Mouse (Mus musculus) urinary bladder, postnatal 10 days (tissue): ENCODE measurements around the gene Plekhs1.
"Not testable (repeated sequence)": the region's sequence is repeated elsewhere in the genome, so short reads cannot be mapped to it uniquely, and the experiment has no call there.

Experiments
- DNase-seq: peaks from one replicate; pipeline ENCODE4 v3.0.0; 2022; ENCODE audit warnings: low spot score

The Plekhs1 gene

GRCm38 (mm10) chr19:56457569-56457968 is 3.9 kb upstream of the Plekhs1 start:
- DNase-seq, result no peak

DNA sequence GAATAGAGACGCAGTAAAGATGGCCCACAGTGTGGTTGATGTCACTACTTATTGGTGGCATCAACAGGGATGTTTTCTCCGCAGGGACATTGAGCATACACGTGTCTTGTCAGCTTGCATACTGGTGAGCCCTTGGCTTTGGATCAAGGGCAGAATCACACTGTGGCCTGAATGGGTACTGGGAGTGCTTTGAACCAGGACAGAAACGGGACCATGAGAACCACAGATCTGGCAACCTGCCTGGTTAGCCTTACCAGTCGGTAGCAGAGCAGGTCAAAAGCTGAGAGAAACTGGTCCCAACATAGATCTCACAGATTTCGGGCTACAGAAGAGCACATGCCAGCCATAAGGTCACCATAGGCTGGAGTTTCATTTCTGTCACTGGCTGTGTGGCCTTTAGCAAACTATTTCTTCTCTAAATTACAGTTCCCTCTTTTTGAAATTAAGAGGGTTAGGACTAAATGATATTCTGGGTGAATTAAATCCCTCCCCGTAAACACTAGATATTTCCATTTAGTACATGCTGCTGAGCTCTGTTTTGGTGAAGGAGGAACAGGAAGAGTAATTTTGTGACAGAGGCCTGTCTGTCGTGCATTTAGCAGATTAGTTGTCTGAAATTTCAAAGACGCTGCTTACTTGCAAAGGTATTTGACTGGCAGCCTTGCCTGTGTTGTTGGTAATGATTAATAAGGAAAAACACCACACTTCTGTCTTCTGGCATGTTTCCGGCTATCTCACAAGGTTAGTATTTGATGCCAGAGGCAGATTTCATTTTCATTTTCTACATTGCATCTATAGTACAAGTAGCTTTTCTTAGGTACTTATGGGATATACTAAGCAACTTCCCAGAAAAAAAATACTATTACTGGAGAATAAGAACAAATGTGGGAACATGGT is 2.0 kb upstream of the Plekhs1 start:
- no peak for DNase-seq

DNA sequence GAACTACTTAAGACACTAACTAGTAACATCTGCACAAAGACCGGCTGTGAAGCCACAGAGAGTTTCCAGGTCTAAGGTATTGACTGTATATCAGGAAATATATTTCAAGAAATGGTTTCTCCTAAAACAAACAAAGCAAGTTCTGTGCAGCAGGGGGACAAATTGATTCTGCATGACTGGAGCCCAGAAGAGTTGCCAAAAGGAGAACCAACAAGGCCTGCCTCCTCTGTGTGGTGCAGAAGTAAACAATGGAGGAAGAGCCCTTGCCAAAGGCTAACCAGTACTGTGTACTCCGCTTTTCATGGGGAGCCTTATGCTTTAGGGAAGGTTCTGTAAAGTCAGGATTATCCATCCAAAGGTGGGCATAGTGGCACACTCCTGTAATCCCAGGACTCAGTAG is 1.2 kb upstream of the Plekhs1 start:
- DNase-seq, result no peak

DNA sequence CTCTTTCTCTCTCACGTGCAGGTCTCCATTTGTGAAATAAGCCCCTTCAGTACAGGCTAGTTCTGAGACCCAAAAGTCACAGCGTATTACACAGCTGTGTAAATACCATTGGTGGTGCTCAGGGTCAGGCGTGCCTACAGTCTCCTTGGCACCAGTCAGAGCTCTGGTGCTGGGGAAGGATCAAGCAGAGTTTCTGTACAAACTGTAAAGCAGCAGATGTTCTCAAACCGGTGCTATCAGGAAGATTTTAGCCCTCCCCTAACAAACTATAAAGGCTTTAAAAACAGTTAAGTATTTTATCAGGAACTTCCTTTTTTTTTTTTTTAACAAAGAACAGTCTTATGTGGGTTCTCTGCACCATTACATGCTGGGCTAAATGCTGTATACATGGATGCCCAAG is 1.3 kb downstream of the Plekhs1 start:
- no peak for DNase-seq

GRCm38 (mm10) chr19:56466486-56466885 is 5.0 kb downstream of the Plekhs1 start:
- DNase-seq, result no peak

GRCm38 (mm10) chr19:56470286-56471020 is 9.0 kb downstream of the Plekhs1 start:
- no peak for DNase-seq

- no peak for DNase-seq
Measured at GRCm38 (mm10) chr19:56471934-56472333, 10.5 kb downstream of the Plekhs1 start.

GRCm38 (mm10) chr19:56474869-56475550 is 13.6 kb downstream of the Plekhs1 start:
- no peak for DNase-seq

DNA sequence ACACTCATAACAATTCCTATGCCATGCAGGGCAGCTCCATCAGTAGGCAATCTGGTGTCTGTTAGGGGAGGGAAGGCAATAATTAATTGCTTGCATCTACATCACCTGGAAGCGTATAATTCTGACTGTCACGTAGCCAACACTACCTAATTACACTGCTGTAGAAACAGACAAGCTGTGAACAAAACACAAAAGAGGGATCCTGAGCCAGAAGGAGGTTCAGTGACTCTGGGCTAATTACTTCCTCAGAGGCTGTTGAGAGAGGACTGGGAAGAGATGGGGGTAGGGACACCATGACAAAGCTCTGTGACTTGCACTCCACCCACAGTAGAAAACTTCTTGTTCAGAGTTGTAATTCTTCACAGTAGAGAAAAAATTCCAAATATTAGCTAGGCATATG is 15.1 kb downstream of the Plekhs1 start:
- DNase-seq, result no peak

GRCm38 (mm10) chr19:56477253-56477652 is 15.8 kb downstream of the Plekhs1 start:
- no peak for DNase-seq

GRCm38 (mm10) chr19:56477832-56478231 is 16.4 kb downstream of the Plekhs1 start:
- no peak for DNase-seq

DNA sequence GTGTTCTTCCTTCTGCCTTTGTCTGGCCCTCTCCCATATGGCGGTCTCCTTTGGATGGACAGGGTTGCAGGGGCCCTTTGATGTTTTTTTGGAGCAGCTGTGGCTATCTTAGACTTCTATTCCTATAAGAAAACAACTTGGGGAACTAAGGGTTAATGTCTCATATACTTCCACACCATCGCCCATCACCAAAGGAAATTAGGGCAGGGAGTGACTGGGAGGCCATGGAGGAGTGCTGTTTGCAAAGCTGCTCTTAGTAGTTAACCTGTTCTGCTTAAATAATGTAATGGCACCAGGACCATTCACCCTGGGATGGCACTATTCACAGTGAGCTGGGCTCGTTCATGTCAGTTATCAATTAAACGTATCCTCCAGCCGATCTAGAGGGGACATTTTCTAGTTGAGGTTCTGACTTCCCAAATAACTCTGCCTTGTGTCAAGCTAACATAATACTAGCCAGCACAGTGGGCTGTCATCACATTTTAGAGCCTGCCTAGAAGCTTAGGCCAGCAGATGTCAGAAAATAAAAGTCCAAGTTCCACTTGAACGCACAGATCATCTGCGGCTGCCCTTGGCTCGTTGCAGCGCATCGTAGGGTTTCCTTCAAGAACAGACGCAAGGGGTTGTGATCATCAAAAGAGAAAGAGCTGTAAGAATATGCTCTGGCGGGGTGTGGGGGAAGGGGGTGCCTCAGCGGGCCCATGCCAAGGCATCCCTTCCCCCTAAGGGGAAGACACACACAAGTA is 23.4 kb downstream of the Plekhs1 start:
- DNase-seq, result no peak

GRCm38 (mm10) chr19:56485376-56486271 is 24.2 kb downstream of the Plekhs1 start:
- DNase-seq, result no peak

GRCm38 (mm10) chr19:56486926-56487325 is 25.5 kb downstream of the Plekhs1 start:
- no peak for DNase-seq

GRCm38 (mm10) chr19:56487339-56487738 is 25.9 kb downstream of the Plekhs1 start:
- DNase-seq, result no peak

DNA sequence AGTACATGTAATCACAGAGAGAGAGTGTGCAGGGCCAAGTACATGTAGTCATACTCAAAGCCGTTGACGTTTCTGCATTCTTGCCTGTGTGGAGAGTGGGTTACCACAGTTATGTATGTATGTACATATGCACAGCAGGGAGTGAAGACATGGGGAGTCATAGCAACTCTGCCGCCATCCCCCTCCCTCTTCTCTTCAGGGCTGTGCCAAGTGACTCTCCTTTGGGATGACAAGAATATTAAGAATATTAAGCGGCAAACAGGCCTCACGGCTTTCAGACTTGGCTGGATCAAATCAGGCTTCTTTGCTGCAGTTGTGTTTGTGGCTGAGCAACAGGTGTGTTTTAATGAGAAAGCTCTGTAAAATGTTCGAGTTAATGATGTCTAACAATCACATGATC is 28.2 kb downstream of the Plekhs1 start:
- DNase-seq, result no peak

DNA sequence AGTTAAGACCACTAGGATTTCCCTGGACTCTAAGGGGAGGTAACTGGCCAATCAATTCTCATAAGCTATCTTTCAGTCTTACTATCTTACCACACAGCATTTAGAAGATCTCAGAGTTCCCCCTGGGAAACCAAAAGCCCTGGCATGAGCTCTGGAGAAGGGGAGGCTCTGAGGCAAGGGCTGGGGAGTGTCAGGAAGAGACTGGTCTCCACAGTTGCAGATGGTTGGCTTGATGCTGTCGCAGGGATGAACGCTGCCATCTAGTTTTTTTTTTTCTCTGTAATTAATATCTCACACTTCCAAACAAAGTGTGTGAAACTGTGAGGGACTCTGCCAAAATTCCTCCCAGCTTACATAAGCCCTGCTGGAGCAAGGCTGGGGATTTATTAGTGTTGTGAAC is 32.7 kb downstream of the Plekhs1 start:
- not testable (repeated sequence) for DNase-seq

GRCm38 (mm10) chr19:56503069-56503468 is 41.6 kb downstream of the Plekhs1 start:
- not testable (repeated sequence) for DNase-seq

- DNase-seq, result not testable (repeated sequence)
Measured at GRCm38 (mm10) chr19:56503525-56503924, 42.1 kb downstream of the Plekhs1 start.

DNA sequence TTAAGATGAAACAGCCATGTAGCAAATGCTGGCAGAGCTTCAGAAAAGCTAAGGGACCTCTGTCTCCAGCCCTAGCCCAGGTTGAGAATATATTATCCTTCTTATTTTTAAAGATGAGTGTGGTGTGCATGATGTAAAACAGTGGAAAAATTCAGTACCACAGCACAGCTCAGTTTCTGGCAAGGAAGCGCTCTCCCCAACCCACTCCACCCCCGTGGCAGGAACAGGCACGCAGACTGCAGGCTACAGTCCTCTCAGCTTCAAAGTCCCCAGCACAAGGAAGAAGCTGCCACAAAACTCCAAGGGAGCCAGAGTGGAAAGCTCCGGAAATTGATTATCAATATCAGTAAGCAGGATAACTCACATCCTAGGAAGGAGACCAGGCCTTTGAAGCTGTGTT is 49.8 kb downstream of the Plekhs1 start:
- DNase-seq, result not testable (repeated sequence)

DNA sequence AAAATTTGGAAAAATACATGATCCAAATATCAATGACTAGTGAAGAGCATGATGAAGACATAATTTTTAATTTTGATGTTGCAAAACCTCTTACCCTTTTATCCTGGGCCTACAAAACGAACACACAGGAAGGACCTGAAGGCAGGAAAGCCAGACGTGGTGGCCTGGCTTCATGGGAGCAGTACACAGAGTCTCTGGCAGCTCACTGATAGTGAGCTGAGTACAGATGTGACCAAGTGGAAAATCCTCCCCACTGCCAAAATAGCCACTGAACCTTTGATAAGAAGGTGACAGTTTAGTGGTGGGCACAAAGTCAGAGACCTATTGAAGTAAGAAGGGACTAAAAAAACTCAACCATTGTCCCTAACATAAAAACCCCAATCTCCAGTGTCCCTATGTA is 52.1 kb downstream of the Plekhs1 start:
- DNase-seq, result not testable (repeated sequence)
